Mouse (Mus musculus) megakaryocyte, embryonic 14.5 days (primary cell): ENCODE data around the gene Tctex1d1. TPM values are rescaled to one million over a fixed set of nuclear protein-coding genes. Genes with fewer than 3 reads are reported as not detected.

Source experiments
- H3K27me3 ChIP-seq: replicated peaks from 2 replicates; pipeline ENCODE3; 2012; ENCODE audit warnings: inconsistent platforms
- H3K36me3 ChIP-seq: replicated peaks from 2 replicates; pipeline ENCODE3; 2012; ENCODE audit warnings: low read length, inconsistent platforms, mixed read lengths
- H3K4me1 ChIP-seq: 2 replicates; pipeline ENCODE4 v1.6.1; 2012; ENCODE audit warnings: inconsistent platforms
- H3K4me3 ChIP-seq: replicated peaks from 2 replicates; pipeline ENCODE3; 2012; ENCODE audit warnings: moderate library complexity, mild to moderate bottlenecking, inconsistent platforms
- H3K9me3 ChIP-seq: 2 replicates; pipeline ENCODE4 v1.6.1; 2012; ENCODE audit warnings: inconsistent platforms
- FLI1 ChIP-seq: IDR thresholded peaks from 2 replicates; pipeline ENCODE4 v1.6.1; 2012; ENCODE audit warnings: low read length, inconsistent platforms, mixed read lengths
- GATA1 ChIP-seq: IDR thresholded peaks from 3 replicates; pipeline ENCODE4 v1.6.1; 2012; ENCODE audit warnings: mixed read lengths, low read length, inconsistent platforms, borderline replicate concordance
- polyA plus RNA-seq: library from polyadenylated mRNA; stranded (reverse); fragments of >175 nt; gene quantifications from 2 replicates; pipeline ENCODE4 v1.2.3, GENCODE M21; 2012; ENCODE audit warnings: low replicate concordance; ENCODE audit not compliant: insufficient read depth

Gene Tctex1d1
- polyA plus RNA-seq, 1 experiment = not detected

DNA sequence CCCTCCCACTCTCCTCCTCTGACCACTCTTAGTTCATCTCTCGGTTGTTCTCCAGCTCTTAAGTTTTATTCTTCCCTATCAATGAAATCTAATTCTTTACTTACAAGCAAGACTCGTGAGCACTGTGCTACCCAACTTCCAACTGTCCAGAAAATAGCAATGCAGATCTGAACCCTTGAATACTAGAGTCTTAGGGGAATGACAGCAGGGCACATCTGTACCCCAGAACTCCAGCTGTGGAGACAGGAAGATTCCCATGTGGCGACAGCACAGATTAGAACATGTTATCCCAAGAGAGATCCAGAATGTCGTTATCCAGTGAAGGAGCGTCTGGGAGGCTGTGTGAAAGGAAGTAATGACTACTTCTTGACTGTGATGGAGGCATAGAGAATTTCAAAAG is 27.9 kb downstream of the Tctex1d1 start:
- TF ChIP-seq GATA1 (no peak), FLI1 (no peak)
- H3K9me3 ChIP-seq = no peaks in the 10 kb centered on the region
- H3K27me3 ChIP-seq = peaks cover 2% of the 10 kb centered on the region
- no peaks in the 10 kb centered on the region for H3K4me1 ChIP-seq
- H3K36me3 ChIP-seq = no peaks in the 10 kb centered on the region
- H3K4me3 ChIP-seq = no peak overlapping the region

DNA sequence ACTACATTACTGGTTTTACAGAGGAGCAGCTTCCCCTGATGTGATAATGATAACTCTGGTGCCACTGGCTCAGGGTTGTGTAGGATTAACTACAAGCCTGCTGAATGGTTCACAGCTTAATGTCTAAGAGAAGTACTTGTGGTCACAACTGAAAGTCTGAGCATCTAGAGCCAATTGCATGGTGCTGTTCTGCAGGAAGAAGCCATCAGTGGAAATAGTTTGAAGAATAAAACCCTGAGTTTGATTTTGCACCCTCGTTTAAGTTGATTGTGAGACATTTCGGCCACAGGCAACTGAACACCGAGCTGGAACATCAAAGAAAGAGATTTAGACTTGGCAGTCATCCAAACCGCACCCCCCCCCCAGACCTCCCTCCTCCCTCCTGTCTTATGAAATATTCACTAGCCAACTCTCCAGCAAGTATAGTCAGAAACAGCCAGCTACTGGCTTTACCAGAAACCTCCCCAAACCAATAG is 28.6 kb downstream of the Tctex1d1 start:
- no peaks in the 10 kb centered on the region for H3K9me3 ChIP-seq
- H3K27me3 ChIP-seq = peaks cover under 1% of the 10 kb centered on the region
- H3K4me1 ChIP-seq = no peaks in the 10 kb centered on the region
- H3K36me3 ChIP-seq = no peaks in the 10 kb centered on the region
- no peak for TF ChIP-seq FLI1
- no peak for TF ChIP-seq GATA1
- no peak overlapping the region for H3K4me3 ChIP-seq

DNA sequence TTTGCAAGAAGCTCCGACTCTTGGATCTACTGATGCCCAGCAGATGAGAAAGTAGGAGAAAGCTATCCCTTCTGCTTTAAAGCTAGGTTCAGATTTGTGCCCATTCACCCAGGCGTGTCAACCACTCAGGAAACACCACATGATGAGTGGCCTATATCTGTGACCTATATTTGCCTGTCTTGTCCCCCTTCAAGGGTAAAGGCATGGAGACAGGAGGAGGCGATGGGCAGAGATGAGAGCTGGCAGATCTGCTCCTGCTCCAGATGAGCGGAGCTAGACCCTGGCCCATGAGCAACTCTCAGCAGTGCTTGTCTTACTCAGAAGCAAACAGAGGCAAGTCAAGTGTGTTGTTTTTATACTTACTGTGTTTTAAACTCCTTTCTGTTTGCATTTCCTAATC is 32.3 kb downstream of the Tctex1d1 start:
- TF ChIP-seq GATA1 (no peak), FLI1 (no peak)
- Histone ChIP-seq H3K36me3 (no peaks in the 10 kb centered on the region), H3K27me3 (no peaks in the 10 kb centered on the region), H3K4me3 (no peak overlapping the region), H3K4me1 (peaks cover 4% of the 10 kb centered on the region; the same call in 1 of the 2 replicates), H3K9me3 (no peaks in the 10 kb centered on the region)

DNA sequence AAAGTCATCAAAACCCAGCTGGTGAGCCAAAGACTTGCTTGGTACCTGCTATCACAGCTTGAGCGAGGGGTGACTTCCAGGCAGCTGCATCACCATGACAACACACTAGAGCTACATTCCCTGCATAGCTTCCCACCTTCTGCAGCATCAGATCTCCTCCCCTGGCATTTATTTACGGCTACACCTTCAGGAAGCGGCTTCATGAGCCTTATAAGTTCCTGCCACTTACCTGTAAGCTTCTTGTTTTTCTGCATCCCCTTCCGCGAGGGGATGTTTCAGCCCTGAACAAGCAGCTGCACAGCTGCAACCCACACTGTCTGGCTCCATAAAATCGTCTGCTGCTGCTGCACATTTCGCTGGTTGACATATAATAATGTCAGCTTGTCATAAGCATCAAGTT is 33.4 kb downstream of the Tctex1d1 start:
- Histone ChIP-seq H3K27me3 (no peaks in the 10 kb centered on the region), H3K4me1 (peaks cover 4% of the 10 kb centered on the region; the same call in 1 of the 2 replicates), H3K36me3 (no peaks in the 10 kb centered on the region), H3K9me3 (no peaks in the 10 kb centered on the region), H3K4me3 (no peak overlapping the region)
- TF ChIP-seq GATA1 (no peak), FLI1 (no peak)

DNA sequence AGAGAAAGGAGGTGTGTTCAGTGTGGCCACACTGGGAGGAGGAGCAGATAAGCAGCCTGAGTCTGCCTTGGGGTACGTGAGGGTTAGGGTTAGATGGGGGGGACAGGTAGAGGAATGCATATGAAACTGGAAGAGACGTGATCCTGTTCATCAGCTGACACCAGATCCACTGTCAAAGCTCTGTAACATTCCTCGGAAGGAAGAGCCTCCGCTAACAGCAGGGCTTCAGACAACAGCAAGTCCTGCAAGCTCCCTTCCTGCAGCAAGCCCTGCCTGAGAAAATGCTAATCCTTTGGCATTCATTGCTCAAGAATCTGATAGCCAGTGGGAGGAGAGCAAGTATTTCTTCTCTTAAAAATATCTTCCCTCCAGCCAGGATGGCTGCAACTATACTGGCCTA is 35.1 kb downstream of the Tctex1d1 start:
- Histone ChIP-seq H3K9me3 (peaks cover 6% of the 10 kb centered on the region), H3K36me3 (no peaks in the 10 kb centered on the region), H3K4me3 (peak overlapping the region; percentile 7), H3K4me1 (peaks cover 4% of the 10 kb centered on the region; the same call in 1 of the 2 replicates), H3K27me3 (no peaks in the 10 kb centered on the region)
- TF ChIP-seq GATA1 (no peak), FLI1 (no peak)

- Histone ChIP-seq H3K9me3 (no peaks in the 10 kb centered on the region), H3K36me3 (no peaks in the 10 kb centered on the region), H3K4me1 (no peaks in the 10 kb centered on the region), H3K4me3 (no peak within 1 kb of the TSS), H3K27me3 (no peaks in the 10 kb centered on the region)
- TF ChIP-seq FLI1 (no peak), GATA1 (no peak)
Observed at GRCm38 (mm10) chr4:103026621-103027020, 48.2 kb downstream of the Tctex1d1 start, which contains the start of gene Insl5. Gene Insl5, minus strand, starts transcription at chr4:103026842.

GRCm38 (mm10) chr4:103027745-103028144 is 49.3 kb downstream of the Tctex1d1 start:
- H3K36me3 ChIP-seq = no peaks in the 10 kb centered on the region
- TF ChIP-seq GATA1 = no peak
- no peak for TF ChIP-seq FLI1
- H3K9me3 ChIP-seq = no peaks in the 10 kb centered on the region

DNA sequence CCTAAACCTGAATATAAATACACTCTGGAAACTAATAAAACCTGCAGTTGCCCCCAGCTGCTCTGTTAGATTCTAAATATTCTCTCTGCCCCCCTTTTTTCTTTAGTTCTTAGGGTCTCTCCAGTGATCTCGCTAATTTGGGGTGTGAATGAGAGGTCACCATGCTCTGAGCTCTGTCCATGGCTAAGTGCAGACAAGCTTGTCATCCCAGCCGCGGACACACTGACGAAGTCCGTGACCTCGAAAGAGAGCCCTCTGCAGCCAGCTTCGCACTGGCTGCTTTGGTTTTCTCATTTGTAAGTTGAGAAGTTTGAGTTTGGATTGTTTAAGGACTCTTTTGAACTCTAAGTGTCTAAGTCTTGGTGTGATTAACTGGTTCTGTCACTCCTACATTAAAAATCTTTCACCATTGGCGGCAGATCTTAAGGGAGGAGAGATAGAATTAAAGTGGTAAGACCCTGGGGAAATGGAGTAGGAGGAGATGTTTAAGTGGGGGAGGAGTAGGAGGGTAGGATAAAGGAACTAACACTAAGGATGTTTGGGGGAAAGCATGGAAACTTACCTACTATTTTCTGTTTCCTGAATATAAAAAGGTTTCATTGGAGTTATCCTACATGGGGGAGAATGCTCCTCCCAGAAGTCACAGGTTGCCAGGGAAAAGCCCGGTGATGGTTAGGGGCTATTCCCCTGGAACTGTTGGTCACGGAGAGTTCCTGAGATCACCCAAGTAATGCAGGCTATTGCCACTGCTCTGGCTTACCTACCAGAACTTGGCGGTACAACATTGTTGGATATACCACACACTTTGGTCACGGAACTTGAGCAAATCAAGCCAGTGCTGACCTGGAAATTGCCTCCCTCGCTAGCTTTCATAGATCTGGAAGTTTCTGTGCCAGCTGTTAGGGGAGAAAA is 50.0 kb downstream of the Tctex1d1 start:
- TF ChIP-seq FLI1 = no peak
- no peaks in the 10 kb centered on the region for H3K36me3 ChIP-seq
- H3K4me3 ChIP-seq = no peak overlapping the region
- no peaks in the 10 kb centered on the region for H3K4me1 ChIP-seq
- no peaks in the 10 kb centered on the region for H3K9me3 ChIP-seq
- H3K27me3 ChIP-seq = no peaks in the 10 kb centered on the region

More at GRCm38 (mm10) chr4:103027745-103028144, 49.3 kb downstream of the Tctex1d1 start:
- no peaks in the 10 kb centered on the region for H3K4me1 ChIP-seq
- H3K27me3 ChIP-seq = no peaks in the 10 kb centered on the region
- no peak overlapping the region for H3K4me3 ChIP-seq

DNA sequence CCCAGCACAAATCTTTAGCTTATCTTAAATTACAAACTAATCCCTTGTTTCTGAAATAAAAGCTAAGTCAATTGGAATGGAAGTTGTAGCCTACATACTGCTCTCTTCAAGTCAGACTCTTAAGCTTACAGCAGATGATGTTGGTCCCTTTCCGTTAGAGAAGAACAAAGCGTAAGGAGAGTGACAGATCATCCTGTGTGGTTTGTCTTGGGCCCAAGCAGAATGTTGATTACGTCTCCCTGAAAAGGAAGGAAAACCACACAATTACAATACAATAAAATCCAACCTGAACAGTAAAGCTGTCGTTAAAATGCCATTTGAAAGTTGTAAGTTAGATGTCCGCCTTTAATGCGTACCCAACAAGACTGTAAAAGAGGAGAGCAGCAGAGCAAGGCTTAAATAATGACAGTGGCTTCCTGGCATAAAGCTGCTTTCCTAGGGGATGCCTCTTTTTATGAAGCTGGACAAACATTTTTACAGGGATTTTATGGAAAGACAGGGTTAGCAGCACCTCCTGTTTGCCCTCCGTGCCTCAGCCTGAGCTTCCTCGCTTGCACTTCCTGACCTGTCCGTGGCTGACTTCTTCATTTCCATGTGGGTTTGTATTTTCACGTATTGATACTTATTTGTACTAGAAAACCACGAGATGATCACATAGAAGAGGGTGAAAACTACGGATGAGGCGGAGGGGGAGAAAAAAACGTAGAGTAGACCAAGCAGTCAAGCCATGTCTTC is 60.9 kb downstream of the Tctex1d1 start:
- no peak overlapping the region for H3K4me3 ChIP-seq

DNA sequence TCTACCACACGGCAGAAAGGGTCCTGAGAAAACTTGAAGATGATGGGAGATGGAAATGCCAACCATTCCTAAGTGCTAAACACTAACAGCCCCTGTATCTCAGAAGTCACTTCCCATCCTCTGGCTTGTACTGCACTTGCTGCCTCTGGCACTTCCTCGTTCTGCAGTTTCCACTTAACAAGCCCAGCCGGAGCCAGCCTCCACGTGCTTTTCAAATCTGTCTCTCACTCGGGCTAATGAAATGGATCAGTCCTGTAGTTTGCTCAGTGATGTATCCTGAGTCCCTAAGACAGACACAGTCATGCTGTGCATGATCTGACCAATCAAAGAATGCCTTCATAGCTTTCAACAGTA is 61.4 kb downstream of the Tctex1d1 start:
- peaks cover 17% of the 10 kb centered on the region for H3K4me1 ChIP-seq
- no peaks in the 10 kb centered on the region for H3K36me3 ChIP-seq
- no peak for TF ChIP-seq FLI1
- TF ChIP-seq GATA1 = no peak
- H3K4me3 ChIP-seq = no peak overlapping the region
- H3K9me3 ChIP-seq = no peaks in the 10 kb centered on the region
- no peaks in the 10 kb centered on the region for H3K27me3 ChIP-seq

More for the DNA sequence above, 60.9 kb downstream of the Tctex1d1 start:
- Histone ChIP-seq H3K36me3 (no peaks in the 10 kb centered on the region), H3K27me3 (no peaks in the 10 kb centered on the region), H3K4me1 (peaks cover 17% of the 10 kb centered on the region), H3K9me3 (no peaks in the 10 kb centered on the region)
- no peak for TF ChIP-seq FLI1
